Mouse (Mus musculus) spleen, adult 12 weeks (tissue): ENCODE results near the gene Plekhj1.
A peak's percentile ranks its signal among the peaks of the same experiment; 100 is the strongest.

Experiments
- DNase-seq: peaks from one replicate; pipeline ENCODE4 v3.0.0; 2022; ENCODE audit warnings: low spot score

The Plekhj1 gene

DNA sequence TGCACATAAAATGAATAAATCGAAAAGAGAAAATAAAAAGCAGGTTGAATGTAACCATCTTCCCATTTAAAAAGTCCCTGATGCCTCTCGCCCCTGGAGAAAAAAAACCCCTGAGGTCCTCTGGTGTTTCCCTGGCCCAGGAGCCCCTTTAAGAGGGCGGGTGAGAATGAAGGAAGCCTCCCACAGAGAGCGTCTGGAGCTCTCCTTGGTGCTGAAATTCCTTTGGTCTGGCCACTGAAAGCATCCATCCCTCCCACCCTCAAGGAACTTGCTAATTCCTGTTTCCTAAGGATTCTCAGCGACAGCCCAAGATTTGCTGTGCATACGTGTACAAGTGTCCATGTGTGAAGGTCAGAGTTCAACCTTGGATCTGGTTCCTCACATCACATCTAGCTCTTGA, 49.8 kb downstream of the Plekhj1 start:
- peak; percentile 31 for DNase-seq

- peak; percentile 70 for DNase-seq
These were observed 51.0 kb downstream of the Plekhj1 start for GRCm38 (mm10) chr10:80747410-80747809.
